Mouse (Mus musculus): Measurements from ENCODE around the gene Armc7.

DNA sequence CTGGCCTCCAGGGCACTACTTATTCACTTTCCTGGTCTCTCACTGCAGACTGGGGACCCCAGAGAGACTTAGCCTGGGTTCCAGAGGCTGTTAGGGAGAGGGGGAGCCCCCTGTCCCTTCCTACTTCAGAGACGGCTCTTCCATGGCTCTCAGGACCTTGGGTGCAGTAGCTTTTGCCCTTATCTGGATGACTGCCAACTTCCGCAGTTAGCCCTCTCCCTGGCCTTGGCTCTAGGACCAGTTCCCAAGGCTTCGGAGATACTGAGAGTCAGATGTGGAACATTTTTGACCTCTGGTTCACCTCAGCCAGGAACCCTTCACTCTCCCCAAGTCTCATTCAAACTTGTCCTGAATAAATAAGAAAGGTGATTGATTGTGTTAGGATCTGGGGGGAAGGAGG lies 28.6 kb upstream of the Armc7 start:
- TF ChIP-seq CTCF (IDR thresholded peaks at IDR 0.05; ENCODE audit: low read depth, low read length) (no peak), TAL1 (conservative IDR thresholded peaks at IDR 0.05; ENCODE audit: low read depth, low read length) (no peak), GATA1 (IDR thresholded peaks at IDR 0.05; ENCODE audit: borderline replicate concordance, low read length) (no peak), GATA2 (IDR thresholded peaks at IDR 0.05; ENCODE audit: borderline replicate concordance, low read depth, low read length) (no peak)

Data from G1E (cell line).